Mouse (Mus musculus) CD4-positive, CD25-positive, alpha-beta regulatory T cell, adult 2 months (primary cell): ENCODE measurements around the gene Fxyd1.

Experiments
- DNase-seq: peaks from one replicate; pipeline ENCODE4 v3.0.0-alpha.2; 2012; ENCODE audit warnings: low read depth, low spot score

Gene Fxyd1

GRCm38 (mm10) chr7:31017104-31017901, 39.7 kb downstream of the Fxyd1 start:
- peak; percentile 35 for DNase-seq

GRCm38 (mm10) chr7:31012971-31013370, 44.0 kb downstream of the Fxyd1 start:
- DNase-seq = no peak

GRCm38 (mm10) chr7:31008889-31009288, 48.1 kb downstream of the Fxyd1 start:
- DNase-seq = no peak

GRCm38 (mm10) chr7:31008175-31008574, 48.8 kb downstream of the Fxyd1 start:
- no peak for DNase-seq

- no peak for DNase-seq
Observed at GRCm38 (mm10) chr7:31007775-31008174, 49.2 kb downstream of the Fxyd1 start.

- DNase-seq = peak; percentile 78
Observed at GRCm38 (mm10) chr7:31002650-31003049, 54.3 kb downstream of the Fxyd1 start.
